Comparison of ENCODE assay signal across 8 mouse cellular contexts in the genomic region with DNA sequence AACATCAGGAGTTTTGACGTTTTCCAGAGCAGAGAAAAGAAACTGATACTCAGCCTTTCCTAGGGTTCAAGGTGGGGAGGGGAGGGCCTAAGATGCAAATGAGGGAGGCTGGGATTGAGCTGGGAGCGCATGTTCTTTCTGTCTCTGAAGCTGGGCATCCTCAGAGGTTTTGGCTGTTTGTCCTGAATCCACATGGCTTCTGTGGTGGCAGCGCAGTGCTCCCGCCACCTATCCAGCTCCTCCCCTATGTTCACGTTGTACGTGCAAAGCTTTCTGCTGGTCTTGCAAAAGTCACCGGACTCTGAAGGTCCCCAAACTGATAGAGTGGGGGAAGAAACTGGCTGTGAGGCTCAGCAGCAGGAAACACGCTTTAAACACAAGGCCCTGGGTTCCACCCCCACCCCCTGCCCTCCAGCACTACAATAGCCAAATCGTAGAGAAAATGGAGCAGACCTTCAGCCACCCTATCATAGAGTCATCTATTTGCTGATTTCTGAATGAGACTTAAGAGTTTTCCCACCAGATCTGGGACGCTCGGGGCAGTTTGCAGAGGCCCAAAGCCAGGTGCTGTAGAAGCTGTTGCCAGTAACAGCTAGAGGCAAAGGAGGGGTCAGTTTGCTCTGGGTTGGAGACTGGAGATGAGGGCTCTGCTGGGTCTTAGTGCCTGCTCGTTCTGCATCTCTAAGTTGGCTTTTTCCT. TPM values are rescaled to one million over a fixed set of nuclear protein-coding genes. Genes with fewer than 3 reads are reported as not detected.
A peak's percentile ranks its signal among the peaks of the same experiment; 100 is the strongest.
DNase-seq lines count a peak whose midpoint lies in the region; ATAC-seq lines count a peak whose summit lies in the region.

No protein-coding gene starts in this region.

- H3K27ac ChIP-seq in heart, embryonic 12.5 days (ENCODE audit: poor library complexity, severe bottlenecking) = peak overlapping the region; percentile 85
- H3K27ac ChIP-seq in kidney, embryonic 16.5 days (ENCODE audit: low read length) = peak overlapping the region; percentile 93
- peak overlapping the region; percentile 22; the same call in 1 of the 2 replicates for H3K27ac ChIP-seq in liver, embryonic 15.5 days (replicated peaks)
- H3K27ac ChIP-seq in neural tube, embryonic 12.5 days = no peak overlapping the region

- peaks cover 35% of the 10 kb centered on the region for H3K4me1 ChIP-seq in heart, embryonic 12.5 days (replicated peaks)
- peaks cover 20% of the 10 kb centered on the region for H3K4me1 ChIP-seq in kidney, embryonic 16.5 days (ENCODE audit: insufficient read depth, low read length)
- peaks cover 34% of the 10 kb centered on the region for H3K4me1 ChIP-seq in liver, embryonic 15.5 days (replicated peaks)
- peaks cover 16% of the 10 kb centered on the region for H3K4me1 ChIP-seq in neural tube, embryonic 12.5 days

- WGBS in heart, embryonic 12.5 days = 1% methylated on average over 12 of the region's 12 CpGs
- WGBS in kidney, embryonic 16.5 days = 4% methylated on average over 12 of the region's 12 CpGs
- WGBS in liver, embryonic 15.5 days (ENCODE audit: insufficient replicate concordance) = 4% methylated on average over 12 of the region's 12 CpGs
- WGBS in neural tube, embryonic 12.5 days = 5% methylated on average over 12 of the region's 12 CpGs

- H3K27me3 ChIP-seq in heart, embryonic 12.5 days (replicated peaks) = no peaks in the 10 kb centered on the region
- H3K27me3 ChIP-seq in kidney, embryonic 16.5 days (ENCODE audit: insufficient read depth, low read length) = no peaks in the 10 kb centered on the region
- H3K27me3 ChIP-seq in liver, embryonic 15.5 days = no peaks in the 10 kb centered on the region
- H3K27me3 ChIP-seq in neural tube, embryonic 12.5 days (replicated peaks) = no peaks in the 10 kb centered on the region

- peak overlapping the region; percentile 35 for H3K4me3 ChIP-seq in heart, embryonic 12.5 days
- peak overlapping the region; percentile 35 for H3K4me3 ChIP-seq in kidney, embryonic 16.5 days (ENCODE audit: low read length)
- peak overlapping the region; percentile 28 for H3K4me3 ChIP-seq in liver, embryonic 15.5 days (replicated peaks)
- peak overlapping the region; percentile 21 for H3K4me3 ChIP-seq in neural tube, embryonic 12.5 days

- no peaks in the 10 kb centered on the region for H3K36me3 ChIP-seq in heart, embryonic 12.5 days
- H3K36me3 ChIP-seq in kidney, embryonic 16.5 days (ENCODE audit: insufficient read depth, low read length) = no peaks in the 10 kb centered on the region
- no peaks in the 10 kb centered on the region for H3K36me3 ChIP-seq in liver, embryonic 15.5 days (replicated peaks)
- H3K36me3 ChIP-seq in neural tube, embryonic 12.5 days = no peaks in the 10 kb centered on the region

- peak overlapping the region; percentile 51; the same call in 1 of the 2 replicates for H3K9ac ChIP-seq in heart, embryonic 12.5 days
- H3K9ac ChIP-seq in kidney, embryonic 16.5 days (replicated peaks; ENCODE audit: low read length) = peak overlapping the region; percentile 66
- H3K9ac ChIP-seq in liver, embryonic 15.5 days = peak overlapping the region; percentile 49
- no peak overlapping the region for H3K9ac ChIP-seq in neural tube, embryonic 12.5 days

- peak; percentile 76 for ATAC-seq in heart, embryonic 12.5 days (ENCODE audit: insufficient number of reproducible peaks, low FRiP score)
- peak; percentile 85 for ATAC-seq in kidney, embryonic 16.5 days (ENCODE audit: low FRiP score, low TSS enrichment)
- ATAC-seq in liver, embryonic 15.5 days (ENCODE audit: insufficient read depth) = peak; percentile 63
- peak; percentile 82 for ATAC-seq in neural tube, embryonic 12.5 days (ENCODE audit: low FRiP score, low read depth)

- H3K9me3 ChIP-seq in heart, embryonic 12.5 days (replicated peaks) = 0 out of 2 replicates have a peak, but pooled peaks cover 2% of the 10 kb centered on the region
- H3K9me3 ChIP-seq in kidney, embryonic 16.5 days (ENCODE audit: low read length) = no peaks in the 10 kb centered on the region
- H3K9me3 ChIP-seq in liver, embryonic 15.5 days (replicated peaks) = no peaks in the 10 kb centered on the region
- no peaks in the 10 kb centered on the region for H3K9me3 ChIP-seq in neural tube, embryonic 12.5 days

- H3K4me2 ChIP-seq in heart, embryonic 12.5 days = peak overlapping the region; percentile 70
- peak overlapping the region; percentile 57 for H3K4me2 ChIP-seq in kidney, embryonic 16.5 days (replicated peaks; ENCODE audit: low read depth, low read length)
- H3K4me2 ChIP-seq in liver, embryonic 15.5 days = peak overlapping the region; percentile 71
- H3K4me2 ChIP-seq in neural tube, embryonic 12.5 days (replicated peaks) = peak overlapping the region; percentile 61

- DNase-seq in spleen, postnatal 36 days (ENCODE audit: low spot score in 2 of 2) = peak; percentile 22 to 40
- DNase-seq in spleen, postnatal 4 days (ENCODE audit: low spot score in 2 of 2) = no peak
- DNase-seq in embryo, embryonic 11 days = peak; percentile 81
- no peak for DNase-seq in ovary, postnatal 36 days (ENCODE audit: low spot score)

RNA-seq across cellular contexts. Expression of a gene that starts 42.0 kb away (rescaled TPM):
- 18.5 and 18.8 TPM in 2 replicates for polyA plus RNA-seq in heart, embryonic 12.5 days (2016; fragmentation: Nextera tagmentation; extraction: Ambion mirVana)
- polyA plus RNA-seq in kidney, embryonic 16.5 days (2015; fragmentation: Nextera tagmentation; extraction: Ambion mirVana) = 10.0 and 12.2 TPM in 2 replicates
- 0.83 and 1.0 TPM in 2 replicates for polyA plus RNA-seq in liver, embryonic 15.5 days (2015; fragmentation: Nextera tagmentation; extraction: Ambion mirVana)
- 69.9 and 73.5 TPM in 2 replicates for polyA plus RNA-seq in neural tube, embryonic 12.5 days (2016; fragmentation: Nextera tagmentation; extraction: Ambion mirVana)

Comparison
In these comparisons a context has a peak if more than half of its experiments do, and no peak if none do; other contexts are left out.
1. DNase-seq: peak in spleen, postnatal 36 days (2 of 2) and embryo, embryonic 11 days (single experiment); none in spleen, postnatal 4 days (0 of 2) and ovary, postnatal 36 days (single experiment).
2. Peak in every context shown above with its lines, with median percentiles within 50 percentile points of each other: ATAC-seq, H3K4me2 ChIP-seq and H3K4me3 ChIP-seq.